Mouse (Mus musculus) layer of hippocampus, postnatal 25 days (tissue): ENCODE data around the gene Fxyd6. TPM values are rescaled to one million over a fixed set of nuclear protein-coding genes. Genes with fewer than 3 reads are reported as not detected.
A peak's percentile ranks its signal among the peaks of the same experiment; 100 is the strongest.

ENCODE experiments used
- DNase-seq, 2 experiments: peaks; one replicate each; pipeline ENCODE4 v3.0.0; 2022; ENCODE audit warnings: mixed read lengths in 2 of 2, low spot score in 1 of 2; ENCODE audit errors: extremely low spot score in 1 of 2
- total RNA-seq, 2 experiments: library from RNA; stranded (reverse); gene quantifications; 2 replicates each; pipeline ENCODE4 v1.2.3; 2021

Gene Fxyd6
- total RNA-seq, 2 experiments from 2014 or later = 82.2 to 112 TPM

GRCm38 (mm10) chr9:45374988-45375502, 5.1 kb downstream of the Fxyd6 start:
- no peak for DNase-seq

- DNase-seq = no peak
These were observed 6.4 kb downstream of the Fxyd6 start for GRCm38 (mm10) chr9:45376427-45376826.

GRCm38 (mm10) chr9:45376883-45377282, 6.9 kb downstream of the Fxyd6 start:
- no peak for DNase-seq

GRCm38 (mm10) chr9:45380411-45381251, 10.6 kb downstream of the Fxyd6 start:
- no peak for DNase-seq

- peak in 1 of 2 experiments; percentile 15 for DNase-seq
These were observed 12.4 kb downstream of the Fxyd6 start for GRCm38 (mm10) chr9:45382336-45382735.

GRCm38 (mm10) chr9:45382834-45383233, 12.8 kb downstream of the Fxyd6 start:
- no peak for DNase-seq

- no peak for DNase-seq
These were observed 13.9 kb downstream of the Fxyd6 start for GRCm38 (mm10) chr9:45383883-45384282.

GRCm38 (mm10) chr9:45386698-45387097, 16.7 kb downstream of the Fxyd6 start:
- no peak for DNase-seq

GRCm38 (mm10) chr9:45388385-45388994, 18.5 kb downstream of the Fxyd6 start:
- peak; percentile 90 to 95 for DNase-seq

GRCm38 (mm10) chr9:45389596-45389995, 19.6 kb downstream of the Fxyd6 start:
- DNase-seq = no peak

GRCm38 (mm10) chr9:45391299-45391698, 21.3 kb downstream of the Fxyd6 start:
- no peak for DNase-seq

- no peak for DNase-seq
These were observed 25.2 kb downstream of the Fxyd6 start for GRCm38 (mm10) chr9:45395218-45395617.

- no peak for DNase-seq
These were observed 25.8 kb downstream of the Fxyd6 start for GRCm38 (mm10) chr9:45395796-45396195.

- DNase-seq = no peak
These were observed 28.4 kb downstream of the Fxyd6 start for GRCm38 (mm10) chr9:45398336-45398735.

- DNase-seq = no peak
These were observed 29.4 kb downstream of the Fxyd6 start, which contains the start of gene Fxyd2 for GRCm38 (mm10) chr9:45399434-45399833. Fxyd2 (plus strand) TSS chr9:45399669.

- DNase-seq = no peak
These were observed 31.9 kb downstream of the Fxyd6 start for GRCm38 (mm10) chr9:45401851-45402250.

GRCm38 (mm10) chr9:45402957-45403356, 33.0 kb downstream of the Fxyd6 start:
- DNase-seq = no peak

- no peak for DNase-seq
These were observed 35.7 kb downstream of the Fxyd6 start for GRCm38 (mm10) chr9:45405694-45406093.

- no peak for DNase-seq
These were observed 36.8 kb downstream of the Fxyd6 start for GRCm38 (mm10) chr9:45406808-45407207.

GRCm38 (mm10) chr9:45407706-45408675, 38.0 kb downstream of the Fxyd6 start:
- DNase-seq = peak; percentile 84 to 89
